Mouse (Mus musculus) lung, adult 2 months (tissue): ENCODE data around the gene Eml6. TPM values are rescaled to one million over a fixed set of nuclear protein-coding genes. Genes with fewer than 3 reads are reported as not detected.

ENCODE experiments used
- DNase-seq: peaks from one replicate; pipeline ENCODE4 v3.0.0; 2022
- H3K4me1 ChIP-seq: fragments of 200-500 bp; 2 replicates; pipeline ENCODE4 v1.6.1; 2011; ENCODE audit warnings: low read length; ENCODE audit not compliant: control insufficient read depth, insufficient read depth
- H3K4me3 ChIP-seq: fragments of 200-500 bp; replicated peaks from 2 replicates; pipeline ENCODE3; 2011; ENCODE audit warnings: low read depth, mild to moderate bottlenecking, control low read depth, low read length; ENCODE audit errors: extremely low read depth
- CTCF ChIP-seq: fragments of 200-500 bp; IDR thresholded peaks from 2 replicates; pipeline ENCODE4 v1.5.1; 2011; ENCODE audit warnings: mild to moderate bottlenecking, low read length, control low read depth; ENCODE audit not compliant: insufficient read depth
- POLR2A ChIP-seq: fragments of 200-500 bp; IDR thresholded peaks from 2 replicates; pipeline ENCODE4 v1.6.1; 2011; ENCODE audit warnings: low read depth, mild to moderate bottlenecking, control low read depth, low read length, borderline replicate concordance; ENCODE audit errors: extremely low read depth
- WGBS: fragments of 180-500 bp; shearing (Covaris S2); methylation state at CpG from one replicate; pipeline ENCODE4 v1.1.7; 2018; 5-methylcytosine and 5-hydroxymethylcytosine counted together
- polyA plus RNA-seq: library from polyadenylated mRNA; depleted of rRNA; stranded (reverse); fragments of >200 nt; gene quantifications from 2 replicates; pipeline ENCODE4 v1.2.3, GENCODE M21; 2012

The Eml6 gene
- polyA plus RNA-seq, 1 experiment, result 4.3 TPM

- Histone ChIP-seq H3K4me1 (no peaks in the 10 kb centered on the region), H3K4me3 (no peak overlapping the region)
- DNase-seq, result no peak
- TF ChIP-seq POLR2A (no peak), CTCF (no peak)
- 82% methylated on average over 2 of the region's 2 CpGs for WGBS
Measured at GRCm38 (mm10) chr11:29790796-29791195, 235.0 kb downstream of the Eml6 start.

- no peak for DNase-seq
- TF ChIP-seq POLR2A (no peak), CTCF (no peak)
- 72% methylated on average over 6 of the region's 6 CpGs for WGBS
- Histone ChIP-seq H3K4me1 (no peaks in the 10 kb centered on the region), H3K4me3 (no peak overlapping the region)
Measured at GRCm38 (mm10) chr11:29788921-29789638, 236.8 kb downstream of the Eml6 start.

- WGBS, result 52% methylated on average over 1 of the region's 1 CpGs
Measured at GRCm38 (mm10) chr11:29788499-29788898, 237.3 kb downstream of the Eml6 start.

GRCm38 (mm10) chr11:29787473-29787872 is 238.4 kb downstream of the Eml6 start:
- TF ChIP-seq POLR2A, result no peak
- TF ChIP-seq CTCF, result no peak
- no peaks in the 10 kb centered on the region for H3K4me1 ChIP-seq
- DNase-seq, result no peak
- 18% methylated on average over 5 of the region's 5 CpGs for WGBS
- H3K4me3 ChIP-seq, result no peak overlapping the region

More at GRCm38 (mm10) chr11:29788499-29788898, 237.3 kb downstream of the Eml6 start:
- TF ChIP-seq CTCF (no peak), POLR2A (no peak)
- Histone ChIP-seq H3K4me1 (no peaks in the 10 kb centered on the region), H3K4me3 (no peak overlapping the region)
- no peak for DNase-seq

GRCm38 (mm10) chr11:29786583-29787219 is 239.1 kb downstream of the Eml6 start:
- Histone ChIP-seq H3K4me3 (no peak overlapping the region), H3K4me1 (no peaks in the 10 kb centered on the region)
- TF ChIP-seq CTCF (no peak), POLR2A (no peak)
- DNase-seq, result no peak
- 76% methylated on average over 6 of the region's 6 CpGs for WGBS

GRCm38 (mm10) chr11:29779409-29780026 is 246.3 kb downstream of the Eml6 start:
- WGBS, result 68% methylated on average over 2 of the region's 2 CpGs
- DNase-seq, result no peak
- TF ChIP-seq CTCF, result no peak
- no peak for TF ChIP-seq POLR2A
- H3K4me1 ChIP-seq, result no peaks in the 10 kb centered on the region
- H3K4me3 ChIP-seq, result no peak overlapping the region

GRCm38 (mm10) chr11:29778936-29779335 is 246.9 kb downstream of the Eml6 start:
- H3K4me1 ChIP-seq, result no peaks in the 10 kb centered on the region
- WGBS, result 71% methylated on average over 3 of the region's 3 CpGs
- no peak overlapping the region for H3K4me3 ChIP-seq
- DNase-seq, result no peak
- no peak for TF ChIP-seq CTCF
- no peak for TF ChIP-seq POLR2A

GRCm38 (mm10) chr11:29777964-29778363 is 247.9 kb downstream of the Eml6 start:
- TF ChIP-seq CTCF (no peak), POLR2A (no peak)
- no peak for DNase-seq
- Histone ChIP-seq H3K4me3 (no peak overlapping the region), H3K4me1 (no peaks in the 10 kb centered on the region)

GRCm38 (mm10) chr11:29774760-29775159 is 251.1 kb downstream of the Eml6 start:
- TF ChIP-seq POLR2A, result no peak
- no peak for TF ChIP-seq CTCF
- no peak overlapping the region for H3K4me3 ChIP-seq
- WGBS, result 69% methylated on average over 2 of the region's 2 CpGs

More at GRCm38 (mm10) chr11:29774760-29775159, 251.1 kb downstream of the Eml6 start:
- DNase-seq, result no peak
- no peaks in the 10 kb centered on the region for H3K4me1 ChIP-seq
